Mouse (Mus musculus): Measurements from ENCODE around the gene Gng5. TPM values are rescaled to one million over a fixed set of nuclear protein-coding genes. Genes with fewer than 3 reads are reported as not detected.

The Gng5 gene
- polyA plus RNA-seq, 1 experiment: 374 TPM

DNA sequence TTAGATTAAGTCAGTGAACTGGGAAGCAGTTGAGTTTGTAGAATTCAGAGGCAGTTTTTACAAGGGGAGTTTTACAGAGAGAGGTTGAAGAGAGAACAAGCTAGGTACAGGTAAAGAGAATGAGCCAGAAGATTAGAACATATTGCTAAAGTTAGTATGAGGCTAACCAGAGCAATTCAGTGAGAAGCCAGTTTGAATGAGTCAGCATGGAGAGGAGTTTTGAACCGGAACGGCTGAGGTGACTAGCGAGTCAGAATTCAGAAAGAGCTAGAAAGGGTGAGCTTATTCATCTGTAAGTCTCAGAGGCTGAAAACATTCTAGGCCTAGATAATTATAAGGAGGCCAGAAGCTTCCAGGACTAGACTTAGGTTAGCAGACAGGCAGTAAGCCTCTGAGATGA lies 25.2 kb upstream of the Gng5 start:
- Histone ChIP-seq H3K36me3 (ENCODE audit: control insufficient read depth, insufficient read depth, low read length) (no peaks in the 10 kb centered on the region), H3K4me3 (ENCODE audit: control insufficient read depth, insufficient read depth, low read length) (no peak overlapping the region), H3K27ac (ENCODE audit: control insufficient read depth, insufficient read depth, low read length) (no peak overlapping the region), H3K27me3 (ENCODE audit: control insufficient read depth, insufficient read depth, low read length) (no peaks in the 10 kb centered on the region), H3K4me1 (replicated peaks; ENCODE audit: control insufficient read depth, insufficient read depth, low read length) (no peaks in the 10 kb centered on the region)
- 96% methylated on average over 3 of the region's 3 CpGs for WGBS
- TF ChIP-seq CTCF (IDR thresholded peaks at IDR 0.05; ENCODE audit: borderline replicate concordance, control insufficient read depth, extremely low read depth, insufficient read depth, low read length, poor library complexity) (no peak), POLR2A (IDR thresholded peaks at IDR 0.05; ENCODE audit: control insufficient read depth, extremely low read depth, insufficient read depth, low read length, poor library complexity) (no peak)
- no peak for DNase-seq

DNA sequence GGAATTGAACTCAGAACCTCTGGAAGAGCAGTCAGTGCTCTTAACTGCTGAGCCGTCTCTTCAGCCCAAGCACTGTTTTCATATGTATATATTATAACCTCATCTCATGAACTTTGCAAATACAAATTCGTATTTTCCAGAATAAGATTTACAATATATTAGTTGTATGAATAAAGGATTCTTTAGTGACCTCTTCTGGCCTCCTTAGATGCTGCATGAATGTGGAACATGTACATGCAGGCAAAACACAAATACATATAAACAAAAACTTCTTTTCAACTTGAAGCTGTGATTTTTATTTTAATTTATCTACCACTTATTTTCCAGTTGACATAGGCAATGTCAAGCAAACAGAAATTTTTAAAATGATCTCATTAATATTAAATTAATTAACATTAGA lies 17.6 kb upstream of the Gng5 start:
- no peak overlapping the region for H3K27ac ChIP-seq (ENCODE audit: control insufficient read depth, insufficient read depth, low read length)
- no peaks in the 10 kb centered on the region for H3K27me3 ChIP-seq (ENCODE audit: control insufficient read depth, insufficient read depth, low read length)
- no peak for TF ChIP-seq CTCF (IDR thresholded peaks at IDR 0.05; ENCODE audit: borderline replicate concordance, control insufficient read depth, extremely low read depth, insufficient read depth, low read length, poor library complexity)
- no peak for TF ChIP-seq POLR2A (IDR thresholded peaks at IDR 0.05; ENCODE audit: control insufficient read depth, extremely low read depth, insufficient read depth, low read length, poor library complexity)
- H3K36me3 ChIP-seq (ENCODE audit: control insufficient read depth, insufficient read depth, low read length): no peaks in the 10 kb centered on the region
- no peaks in the 10 kb centered on the region for H3K4me1 ChIP-seq (replicated peaks; ENCODE audit: control insufficient read depth, insufficient read depth, low read length)
- H3K4me3 ChIP-seq (ENCODE audit: control insufficient read depth, insufficient read depth, low read length): no peak overlapping the region
- WGBS: 90% methylated on average over 2 of the region's 2 CpGs
- DNase-seq: no peak

DNA sequence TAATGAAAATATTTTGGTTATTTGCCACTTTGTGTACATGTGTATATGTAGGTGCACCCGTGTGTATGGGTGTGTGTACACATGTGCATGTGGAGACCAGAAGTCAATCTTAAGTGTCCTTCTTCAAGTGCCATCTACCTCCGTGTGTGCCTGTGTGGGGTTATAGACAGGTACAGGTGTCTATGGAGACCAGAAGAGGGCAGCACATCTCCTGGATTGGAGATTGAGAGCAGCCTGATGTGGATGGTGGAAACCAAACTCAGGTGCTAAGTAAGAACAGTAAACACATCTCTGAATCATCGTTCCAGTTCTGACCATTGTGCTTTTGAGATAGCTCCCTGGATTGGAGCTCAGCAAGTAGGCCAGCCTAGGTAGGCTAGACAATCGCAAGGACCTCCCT lies 13.1 kb upstream of the Gng5 start:
- peak; percentile 18 for DNase-seq
- 97% methylated on average over 4 of the region's 4 CpGs for WGBS
- no peak for TF ChIP-seq POLR2A (IDR thresholded peaks at IDR 0.05; ENCODE audit: control insufficient read depth, extremely low read depth, insufficient read depth, low read length, poor library complexity)
- TF ChIP-seq CTCF (IDR thresholded peaks at IDR 0.05; ENCODE audit: borderline replicate concordance, control insufficient read depth, extremely low read depth, insufficient read depth, low read length, poor library complexity): no peak

DNA sequence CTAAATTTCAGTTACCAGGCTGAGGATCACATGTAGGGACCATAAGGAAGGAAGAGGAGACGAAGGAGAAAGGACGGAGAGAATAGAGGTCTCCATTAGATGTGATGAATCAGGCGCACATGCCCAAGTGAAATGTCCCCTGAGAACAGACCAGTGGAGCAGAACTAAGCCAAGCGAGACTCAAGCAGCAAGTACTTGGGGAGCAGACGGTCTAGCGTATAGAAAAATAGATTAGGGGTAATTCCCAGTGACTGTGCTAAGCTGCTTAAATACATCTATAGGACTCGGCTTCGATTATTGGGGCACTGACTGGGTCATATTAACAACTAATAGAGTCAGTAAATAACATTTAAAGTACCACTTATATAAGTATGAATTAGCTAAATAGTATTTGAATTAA lies 4.7 kb upstream of the Gng5 start:
- Histone ChIP-seq H3K27ac (ENCODE audit: control insufficient read depth, insufficient read depth, low read length) (no peak overlapping the region), H3K4me3 (ENCODE audit: control insufficient read depth, insufficient read depth, low read length) (no peak overlapping the region), H3K36me3 (ENCODE audit: control insufficient read depth, insufficient read depth, low read length) (no peaks in the 10 kb centered on the region), H3K4me1 (replicated peaks; ENCODE audit: control insufficient read depth, insufficient read depth, low read length) (peaks cover 3% of the 10 kb centered on the region; the same call in 1 of the 2 replicates), H3K27me3 (ENCODE audit: control insufficient read depth, insufficient read depth, low read length) (no peaks in the 10 kb centered on the region)
- 96% methylated on average over 8 of the region's 8 CpGs for WGBS
- TF ChIP-seq POLR2A (IDR thresholded peaks at IDR 0.05; ENCODE audit: control insufficient read depth, extremely low read depth, insufficient read depth, low read length, poor library complexity): no peak
- no peak for TF ChIP-seq CTCF (IDR thresholded peaks at IDR 0.05; ENCODE audit: borderline replicate concordance, control insufficient read depth, extremely low read depth, insufficient read depth, low read length, poor library complexity)
- no peak for DNase-seq

More for the DNA sequence above, 13.1 kb upstream of the Gng5 start:
- H3K27me3 ChIP-seq (ENCODE audit: control insufficient read depth, insufficient read depth, low read length): no peaks in the 10 kb centered on the region
- H3K4me3 ChIP-seq (ENCODE audit: control insufficient read depth, insufficient read depth, low read length): no peak overlapping the region
- no peaks in the 10 kb centered on the region for H3K36me3 ChIP-seq (ENCODE audit: control insufficient read depth, insufficient read depth, low read length)
- H3K4me1 ChIP-seq (replicated peaks; ENCODE audit: control insufficient read depth, insufficient read depth, low read length): no peaks in the 10 kb centered on the region
- no peak overlapping the region for H3K27ac ChIP-seq (ENCODE audit: control insufficient read depth, insufficient read depth, low read length)

DNA sequence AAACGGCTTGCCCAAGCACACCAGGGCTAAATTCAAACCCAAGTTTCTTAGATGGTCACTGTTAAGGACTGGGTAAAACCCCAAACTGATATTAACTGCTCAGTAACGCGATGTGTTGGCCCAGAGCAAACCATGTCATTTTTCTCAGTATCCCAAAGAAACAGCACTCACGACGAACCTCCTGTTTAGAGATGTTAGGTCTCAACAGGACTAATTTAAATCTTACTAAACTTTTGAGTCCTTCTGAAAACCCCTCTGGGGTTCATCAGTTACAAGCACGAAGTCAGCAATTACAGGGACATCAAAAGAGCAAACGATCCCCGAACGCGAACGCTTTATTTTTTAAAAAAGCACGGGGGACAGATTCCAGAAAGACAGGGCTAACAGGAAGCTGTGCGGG lies 618 bp upstream of the Gng5 start:
- H3K27ac ChIP-seq (ENCODE audit: control insufficient read depth, insufficient read depth, low read length): peak overlapping the region; percentile 48; the same call in 1 of the 2 replicates
- 2% methylated on average over 13 of the region's 13 CpGs for WGBS
- TF ChIP-seq CTCF (IDR thresholded peaks at IDR 0.05; ENCODE audit: borderline replicate concordance, control insufficient read depth, extremely low read depth, insufficient read depth, low read length, poor library complexity): no peak
- no peak for TF ChIP-seq POLR2A (IDR thresholded peaks at IDR 0.05; ENCODE audit: control insufficient read depth, extremely low read depth, insufficient read depth, low read length, poor library complexity)
- no peaks in the 10 kb centered on the region for H3K27me3 ChIP-seq (ENCODE audit: control insufficient read depth, insufficient read depth, low read length)
- peaks cover 8% of the 10 kb centered on the region for H3K4me1 ChIP-seq (replicated peaks; ENCODE audit: control insufficient read depth, insufficient read depth, low read length)
- peaks cover 10% of the 10 kb centered on the region for H3K36me3 ChIP-seq (ENCODE audit: control insufficient read depth, insufficient read depth, low read length)
- DNase-seq: no peak
- peak overlapping the region; percentile 100 for H3K4me3 ChIP-seq (ENCODE audit: control insufficient read depth, insufficient read depth, low read length)

DNA sequence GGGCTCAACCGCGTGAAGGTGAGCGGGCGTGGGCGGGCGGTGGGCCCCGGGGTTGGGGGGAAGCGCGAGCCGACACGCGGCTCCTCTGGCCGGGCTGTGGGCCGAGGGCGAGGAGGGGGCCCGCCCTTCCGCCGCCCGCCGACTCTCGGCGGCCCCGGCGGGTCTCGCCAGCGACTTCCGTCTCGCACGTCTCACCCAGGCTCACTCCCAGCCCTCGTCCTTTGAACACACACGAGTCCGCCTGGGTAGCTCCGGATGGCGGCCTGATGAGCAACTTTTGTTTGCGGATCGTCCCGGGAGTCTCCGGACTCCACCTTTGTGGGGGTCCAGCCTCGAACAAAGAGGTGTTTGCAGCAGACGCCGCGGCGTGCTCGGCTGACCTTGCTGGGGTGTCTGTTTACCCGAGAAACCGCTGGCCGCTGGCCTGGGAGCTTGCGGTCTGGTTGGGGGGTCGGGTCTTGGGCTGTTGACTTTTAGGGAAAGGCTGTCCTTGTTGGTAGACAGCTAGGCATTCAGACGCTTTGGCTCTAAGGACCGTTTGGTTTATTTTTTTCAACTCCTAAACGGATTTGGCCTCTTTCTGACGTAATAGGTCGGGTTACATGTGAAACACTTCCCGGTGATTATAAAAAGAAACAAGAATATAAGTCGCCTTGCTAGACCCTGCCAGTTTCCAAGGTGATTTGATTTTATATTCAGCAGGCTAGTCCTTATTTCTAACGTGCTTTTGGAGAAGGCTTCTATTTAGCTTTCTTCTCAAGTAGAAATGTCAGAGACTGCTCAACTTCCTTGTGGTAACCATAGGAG lies 599 bp downstream of the Gng5 start:
- Histone ChIP-seq H3K4me1 (replicated peaks; ENCODE audit: control insufficient read depth, insufficient read depth, low read length) (peaks cover 8% of the 10 kb centered on the region), H3K4me3 (ENCODE audit: control insufficient read depth, insufficient read depth, low read length) (peak overlapping the region; percentile 98), H3K27ac (ENCODE audit: control insufficient read depth, insufficient read depth, low read length) (peak overlapping the region; percentile 75), H3K36me3 (ENCODE audit: control insufficient read depth, insufficient read depth, low read length) (peaks cover 18% of the 10 kb centered on the region), H3K27me3 (ENCODE audit: control insufficient read depth, insufficient read depth, low read length) (no peaks in the 10 kb centered on the region)
- DNase-seq: peak; percentile 76
- under 1% methylated on average over 54 of the region's 57 CpGs for WGBS
- no peak for TF ChIP-seq CTCF (IDR thresholded peaks at IDR 0.05; ENCODE audit: borderline replicate concordance, control insufficient read depth, extremely low read depth, insufficient read depth, low read length, poor library complexity)
- TF ChIP-seq POLR2A (IDR thresholded peaks at IDR 0.05; ENCODE audit: control insufficient read depth, extremely low read depth, insufficient read depth, low read length, poor library complexity): no peak; the same call in 1 of the 2 replicates
